Mouse (Mus musculus): Measurements from ENCODE around the gene Fam76a.

GRCm38 (mm10) chr4:132943088-132943487, 20.7 kb upstream of the Fam76a start:
- TF ChIP-seq POLR2A (IDR thresholded peaks at IDR 0.05; ENCODE audit: extremely low read depth, insufficient read depth, low read length) (no peak), CTCF (IDR thresholded peaks at IDR 0.05; ENCODE audit: extremely low read depth, insufficient read depth, low read length) (no peak)

Measured in cortical plate, adult 2 months (tissue).